Mouse (Mus musculus) midbrain, embryonic 12.5 days (tissue): ENCODE data around the gene Lrrc17. TPM values are rescaled to one million over a fixed set of nuclear protein-coding genes. Genes with fewer than 3 reads are reported as not detected.
"Not testable (repeated sequence)": the region's sequence is repeated elsewhere in the genome, so short reads cannot be mapped to it uniquely, and the experiment has no call there.

ENCODE experiments used
- ATAC-seq: fragments of 200-750 bp; cut with Nextera tagmentation; 2 replicates; pipeline ENCODE4 v1.8.0; 2017; ENCODE audit warnings: low read depth, moderate TSS enrichment, moderate library complexity; ENCODE audit not compliant: low FRiP score
- H3K27ac ChIP-seq: fragments of 300-500 bp; sonication (generic); replicated peaks from 2 replicates; pipeline ENCODE4 v1.5.1; 2016; ENCODE audit warnings: mild to moderate bottlenecking
- H3K27me3 ChIP-seq: fragments of 300-500 bp; sonication (generic); 2 replicates; pipeline ENCODE4 v1.6.1; 2016; ENCODE audit warnings: mild to moderate bottlenecking
- H3K36me3 ChIP-seq: fragments of 300-500 bp; sonication (generic); 2 replicates; pipeline ENCODE4 v1.6.1; 2016
- H3K4me1 ChIP-seq: fragments of 300-500 bp; sonication (generic); 2 replicates; pipeline ENCODE4 v1.6.1; 2016
- H3K4me2 ChIP-seq: fragments of 300-500 bp; sonication (generic); replicated peaks from 2 replicates; pipeline ENCODE4 v1.6.1; 2016; ENCODE audit warnings: mild to moderate bottlenecking, moderate library complexity
- H3K4me3 ChIP-seq: fragments of 300-500 bp; sonication (generic); 2 replicates; pipeline ENCODE4 v1.5.1; 2016; ENCODE audit warnings: mild to moderate bottlenecking
- H3K9ac ChIP-seq: fragments of 300-500 bp; sonication (generic); replicated peaks from 2 replicates; pipeline ENCODE4 v1.6.1; 2016; ENCODE audit warnings: mild to moderate bottlenecking, moderate library complexity
- H3K9me3 ChIP-seq: fragments of 300-500 bp; sonication (generic); 2 replicates; pipeline ENCODE4 v1.6.1; 2016; ENCODE audit warnings: mild to moderate bottlenecking
- WGBS: fragments of 180-500 bp; shearing (Covaris S2); methylation state at CpG from one replicate; pipeline ENCODE4 v1.1.7; 2016; 5-methylcytosine and 5-hydroxymethylcytosine counted together
- polyA plus RNA-seq: library from polyadenylated mRNA; unstranded; fragments of >200 nt; fragmentation: Nextera tagmentation; extraction: Ambion mirVana; gene quantifications from 2 replicates; pipeline ENCODE4 v1.2.1, GENCODE M21; 2016

Gene Lrrc17
- polyA plus RNA-seq, 1 experiment from 2014 or later = 28.5 TPM

GRCm38 (mm10) chr5:21578136-21578535 lies 34.8 kb downstream of the Lrrc17 start:
- H3K9me3 ChIP-seq = no peaks in the 10 kb centered on the region
- H3K9ac ChIP-seq = no peak overlapping the region
- no peaks in the 10 kb centered on the region for H3K27me3 ChIP-seq
- 89% methylated on average over 3 of the region's 3 CpGs for WGBS
- no peaks in the 10 kb centered on the region for H3K4me1 ChIP-seq
- H3K4me2 ChIP-seq = no peak overlapping the region
- H3K27ac ChIP-seq = no peak overlapping the region
- no peak overlapping the region for H3K4me3 ChIP-seq
- no peaks in the 10 kb centered on the region for H3K36me3 ChIP-seq
- ATAC-seq = no peak

GRCm38 (mm10) chr5:21586763-21587162 lies 43.4 kb downstream of the Lrrc17 start:
- H3K27me3 ChIP-seq = no peaks in the 10 kb centered on the region
- H3K36me3 ChIP-seq = no peaks in the 10 kb centered on the region
- H3K4me2 ChIP-seq = no peak overlapping the region
- no peak overlapping the region for H3K9ac ChIP-seq
- no peak overlapping the region for H3K4me3 ChIP-seq
- WGBS = 62% methylated on average over 6 of the region's 6 CpGs
- no peak for ATAC-seq
- no peaks in the 10 kb centered on the region for H3K9me3 ChIP-seq
- H3K27ac ChIP-seq = no peak overlapping the region
- H3K4me1 ChIP-seq = no peaks in the 10 kb centered on the region

- ATAC-seq = no peak
- H3K27me3 ChIP-seq = no peaks in the 10 kb centered on the region
- no peak overlapping the region for H3K4me2 ChIP-seq
- H3K36me3 ChIP-seq = no peaks in the 10 kb centered on the region
- WGBS = 79% methylated on average over 7 of the region's 7 CpGs
- no peak overlapping the region for H3K9ac ChIP-seq
- no peak overlapping the region for H3K27ac ChIP-seq
- H3K9me3 ChIP-seq = no peaks in the 10 kb centered on the region
- no peak overlapping the region for H3K4me3 ChIP-seq
- no peaks in the 10 kb centered on the region for H3K4me1 ChIP-seq
Measured at GRCm38 (mm10) chr5:21587683-21588082, 44.3 kb downstream of the Lrrc17 start.

GRCm38 (mm10) chr5:21588220-21588619 lies 44.9 kb downstream of the Lrrc17 start:
- H3K36me3 ChIP-seq = no peaks in the 10 kb centered on the region
- H3K9me3 ChIP-seq = no peaks in the 10 kb centered on the region
- H3K4me3 ChIP-seq = no peak overlapping the region
- no peak for ATAC-seq
- H3K9ac ChIP-seq = no peak overlapping the region
- H3K4me1 ChIP-seq = no peaks in the 10 kb centered on the region
- H3K27me3 ChIP-seq = no peaks in the 10 kb centered on the region
- H3K27ac ChIP-seq = no peak overlapping the region
- H3K4me2 ChIP-seq = no peak overlapping the region
- WGBS = 90% methylated on average over 13 of the region's 13 CpGs

- 94% methylated on average over 2 of the region's 2 CpGs for WGBS
- H3K27me3 ChIP-seq = no peaks in the 10 kb centered on the region
- H3K36me3 ChIP-seq = no peaks in the 10 kb centered on the region
- no peak overlapping the region for H3K9ac ChIP-seq
- H3K9me3 ChIP-seq = no peaks in the 10 kb centered on the region
- no peaks in the 10 kb centered on the region for H3K4me1 ChIP-seq
- H3K4me3 ChIP-seq = no peak overlapping the region
- H3K27ac ChIP-seq = no peak overlapping the region
- ATAC-seq = no peak
- H3K4me2 ChIP-seq = no peak overlapping the region
Measured at GRCm38 (mm10) chr5:21592106-21592505, 48.7 kb downstream of the Lrrc17 start.

GRCm38 (mm10) chr5:21593201-21593709 lies 49.9 kb downstream of the Lrrc17 start:
- WGBS = 92% methylated on average over 9 of the region's 9 CpGs
- Histone ChIP-seq H3K4me3 (no peak overlapping the region), H3K9ac (no peak overlapping the region)

GRCm38 (mm10) chr5:21599536-21599935 lies 56.2 kb downstream of the Lrrc17 start:
- not testable (repeated sequence) for H3K4me1 ChIP-seq, H3K36me3 ChIP-seq, H3K9ac ChIP-seq, H3K27me3 ChIP-seq, H3K4me3 ChIP-seq, ATAC-seq, H3K9me3 ChIP-seq, H3K27ac ChIP-seq, H3K4me2 ChIP-seq
- 78% methylated on average over 2 of the region's 2 CpGs for WGBS

More at GRCm38 (mm10) chr5:21593201-21593709, 49.9 kb downstream of the Lrrc17 start:
- H3K27me3 ChIP-seq = no peaks in the 10 kb centered on the region
- ATAC-seq = no peak
- H3K9me3 ChIP-seq = no peaks in the 10 kb centered on the region
- H3K4me2 ChIP-seq = no peak overlapping the region
- H3K4me1 ChIP-seq = no peaks in the 10 kb centered on the region
- H3K27ac ChIP-seq = no peak overlapping the region
- H3K36me3 ChIP-seq = no peaks in the 10 kb centered on the region

GRCm38 (mm10) chr5:21599961-21600360 lies 56.6 kb downstream of the Lrrc17 start:
- Histone ChIP-seq H3K9ac (no peak overlapping the region), H3K27ac (no peak overlapping the region), H3K4me3 (no peak overlapping the region), H3K27me3 (no peaks in the 10 kb centered on the region), H3K4me2 (no peak overlapping the region), H3K36me3 (no peaks in the 10 kb centered on the region), H3K4me1 (no peaks in the 10 kb centered on the region), H3K9me3 (no peaks in the 10 kb centered on the region)
- 93% methylated on average over 4 of the region's 4 CpGs for WGBS
- ATAC-seq = no peak

GRCm38 (mm10) chr5:21605936-21606335 lies 62.6 kb downstream of the Lrrc17 start:
- no peaks in the 10 kb centered on the region for H3K4me1 ChIP-seq
- ATAC-seq = no peak
- no peak overlapping the region for H3K4me2 ChIP-seq
- no peaks in the 10 kb centered on the region for H3K27me3 ChIP-seq
- no peaks in the 10 kb centered on the region for H3K36me3 ChIP-seq
- no peaks in the 10 kb centered on the region for H3K9me3 ChIP-seq
- no peak overlapping the region for H3K9ac ChIP-seq
- H3K4me3 ChIP-seq = no peak overlapping the region
- 76% methylated on average over 6 of the region's 6 CpGs for WGBS
- H3K27ac ChIP-seq = no peak overlapping the region

GRCm38 (mm10) chr5:21608311-21609304 lies 65.2 kb downstream of the Lrrc17 start:
- no peak for ATAC-seq
- no peaks in the 10 kb centered on the region for H3K9me3 ChIP-seq
- H3K4me2 ChIP-seq = no peak overlapping the region
- H3K36me3 ChIP-seq = no peaks in the 10 kb centered on the region
- no peak overlapping the region for H3K4me3 ChIP-seq
- H3K4me1 ChIP-seq = no peaks in the 10 kb centered on the region
- H3K27ac ChIP-seq = no peak overlapping the region
- no peaks in the 10 kb centered on the region for H3K27me3 ChIP-seq
- no peak overlapping the region for H3K9ac ChIP-seq
- WGBS = 77% methylated on average over 12 of the region's 12 CpGs

GRCm38 (mm10) chr5:21610996-21611395 lies 67.6 kb downstream of the Lrrc17 start:
- Histone ChIP-seq H3K36me3 (no peaks in the 10 kb centered on the region), H3K4me3 (no peak overlapping the region), H3K27ac (no peak overlapping the region), H3K4me2 (no peak overlapping the region), H3K27me3 (no peaks in the 10 kb centered on the region), H3K9me3 (no peaks in the 10 kb centered on the region), H3K4me1 (no peaks in the 10 kb centered on the region), H3K9ac (no peak overlapping the region)
- no peak for ATAC-seq
- 88% methylated on average over 3 of the region's 3 CpGs for WGBS

- H3K4me1 ChIP-seq, H3K4me2 ChIP-seq, H3K27ac ChIP-seq, H3K9ac ChIP-seq, H3K9me3 ChIP-seq, H3K36me3 ChIP-seq, ATAC-seq, H3K4me3 ChIP-seq, H3K27me3 ChIP-seq: not testable (repeated sequence)
- 96% methylated on average over 11 of the region's 11 CpGs for WGBS
Measured at GRCm38 (mm10) chr5:21614299-21614698, 70.9 kb downstream of the Lrrc17 start.
